Mouse (Mus musculus): Measurements from ENCODE around the gene Defb30.

GRCm38 (mm10) chr14:63067708-63068107, 17.9 kb upstream of the Defb30 start:
- TF ChIP-seq GATA1 (IDR thresholded peaks at IDR 0.05; ENCODE audit: low read length) (no peak), TAL1 (IDR thresholded peaks at IDR 0.05; ENCODE audit: low read length) (no peak)
